Mouse (Mus musculus) central nervous system, embryonic 18 days (tissue): ENCODE results near the gene Fam114a1. TPM values are rescaled to one million over a fixed set of nuclear protein-coding genes. Genes with fewer than 3 reads are reported as not detected.

Experiments used
- polyA plus RNA-seq: library from polyadenylated mRNA; depleted of rRNA; stranded (reverse); fragments of >200 nt; gene quantifications from 2 replicates; pipeline ENCODE4 v1.2.3, GENCODE M21; 2012; rRNA removed

Fam114a1 gene
- 6.2 and 7.6 TPM in 2 replicates for polyA plus RNA-seq

DNA sequence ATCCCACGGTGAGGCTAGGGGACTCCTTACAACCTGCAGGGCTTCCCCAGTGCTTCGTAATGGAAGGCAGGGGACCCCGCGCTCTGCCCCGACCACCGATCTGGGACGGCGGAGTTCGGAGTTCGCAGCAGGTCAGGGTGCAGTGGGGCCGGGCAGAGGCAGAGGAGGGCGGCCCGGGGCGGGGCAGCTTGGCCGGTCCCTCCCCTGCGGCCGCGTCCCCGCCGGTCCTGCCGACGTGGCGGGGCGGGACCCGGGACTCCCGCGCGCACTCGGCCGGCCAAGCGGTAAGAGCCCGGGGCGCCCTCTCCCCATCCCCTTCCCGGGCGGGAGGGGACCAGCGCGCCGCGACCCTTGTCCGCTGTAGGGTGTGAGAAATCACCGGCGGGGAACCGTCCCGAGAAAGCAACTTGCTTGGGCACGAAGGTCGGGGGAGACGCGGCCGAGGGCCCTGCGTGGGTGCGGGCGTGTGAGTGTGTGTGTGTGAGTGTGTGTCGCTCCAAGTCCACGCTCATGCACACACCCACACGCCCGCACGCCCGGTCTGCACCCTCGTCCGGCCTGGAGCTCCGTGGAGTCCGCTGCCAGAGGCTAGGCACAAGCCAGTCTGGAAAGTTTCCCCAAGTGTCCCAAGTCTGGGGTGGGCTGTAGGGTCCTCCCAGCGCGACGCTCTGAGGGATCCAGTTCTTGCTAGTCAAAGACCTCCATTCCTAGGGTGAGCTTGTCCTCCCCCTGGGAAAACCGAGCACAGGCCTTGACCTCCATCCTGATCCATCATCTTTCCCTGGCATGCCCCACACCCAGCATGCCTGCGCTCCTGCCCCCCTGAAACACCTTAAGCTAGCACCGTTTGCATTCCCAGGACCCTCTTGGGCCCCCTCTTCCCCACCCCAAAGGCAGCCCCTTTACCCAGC lies at the start of gene Fam114a1:
Gene Fam114a1 (plus strand): TSS at position 211 of the 911 bp plus-strand sequence.

DNA sequence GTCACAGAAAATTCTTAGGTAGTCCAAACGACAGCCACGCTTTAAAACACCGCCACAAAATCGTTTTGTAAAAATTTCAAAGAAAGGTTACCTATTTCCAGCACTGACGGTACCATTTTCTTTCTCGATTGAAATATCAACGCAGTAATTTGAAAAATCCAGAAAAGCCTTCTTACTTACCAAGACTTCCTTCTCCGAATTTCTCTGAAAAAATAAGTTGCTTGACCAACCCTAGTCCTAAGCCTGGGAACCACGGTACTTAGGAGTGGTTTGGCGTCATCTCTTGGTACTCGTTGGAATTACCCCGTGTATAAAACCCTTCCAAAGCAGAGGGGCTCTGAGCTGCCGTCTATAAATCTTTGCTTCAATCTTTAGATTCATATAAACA lies 10.0 kb upstream of the Fam114a1 start, which contains the start of gene Tlr6:
Gene Tlr6 (minus strand): TSS at position 255 of the 388 bp plus-strand sequence.

Other genes starting within 250 kb of the Fam114a1 start
- gene Klf3, start 166.7 kb upstream of the Fam114a1 start, polyA plus RNA-seq, result 14.1 and 18.4 TPM in 2 replicates
- 0.38 and 0.41 TPM in 2 replicates for gene Tlr1, start 36.5 kb upstream of the Fam114a1 start, polyA plus RNA-seq
- 0.29 and 0.40 TPM in 2 replicates for gene Tlr6, start 10.0 kb upstream of the Fam114a1 start, polyA plus RNA-seq
- 0.27 and 0.36 TPM in 2 replicates for gene Tmem156, start 122.1 kb downstream of the Fam114a1 start, polyA plus RNA-seq
- gene Klhl5, start 137.5 kb downstream of the Fam114a1 start, polyA plus RNA-seq, result 62.6 and 67.3 TPM in 2 replicates
- gene Wdr19, start 229.6 kb downstream of the Fam114a1 start, polyA plus RNA-seq, result 14.2 and 16.3 TPM in 2 replicates